Mouse (Mus musculus): ENCODE results near the gene Tbl2. TPM values are rescaled to one million over a fixed set of nuclear protein-coding genes. Genes with fewer than 3 reads are reported as not detected.

Gene Tbl2
- polyA plus RNA-seq, 1 experiment from 2014 or later, result 14.9 TPM

DNA sequence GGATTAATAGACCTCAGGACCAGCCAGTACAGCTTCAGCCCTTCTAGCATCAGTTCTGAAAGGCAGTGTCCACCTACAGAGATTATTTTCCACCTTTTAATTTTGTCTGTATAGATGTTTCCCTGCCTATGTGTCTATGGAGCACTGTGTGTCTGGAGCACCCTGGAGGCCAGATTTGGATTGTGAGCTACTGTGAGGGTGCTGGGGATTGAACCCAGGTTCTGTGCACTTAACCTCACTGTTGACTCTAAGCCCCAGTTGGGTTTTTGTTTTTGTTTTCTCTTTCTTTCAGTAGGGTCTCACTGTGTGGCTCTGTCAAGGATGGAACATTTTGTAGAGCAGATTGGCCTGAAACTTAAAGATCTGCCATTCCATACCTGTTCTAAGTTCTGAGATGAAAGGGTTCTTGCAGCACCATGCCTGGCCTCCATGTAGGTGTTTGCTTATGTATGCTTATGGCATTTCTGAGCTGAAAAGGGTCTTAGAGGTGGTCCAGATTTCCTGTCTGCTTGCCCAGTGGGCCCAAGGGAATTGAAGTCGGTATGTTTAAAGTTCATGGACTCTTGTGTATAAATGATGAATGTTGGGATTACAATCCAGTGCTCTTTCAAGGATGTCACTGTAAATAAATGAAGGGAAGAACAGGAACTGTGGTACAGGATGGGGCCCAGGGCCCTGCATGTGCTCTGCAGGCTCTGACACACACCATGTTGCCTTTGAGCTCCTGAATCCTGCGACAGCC is 40.0 kb downstream of the Tbl2 start:
- Histone ChIP-seq H3K9ac (peak overlapping the region; percentile 98), H3K4me2 (peak overlapping the region; percentile 87), H3K27ac (no peak overlapping the region), H3K36me3 (peaks cover 9% of the 10 kb centered on the region; the same call in 1 of the 2 replicates), H3K9me3 (peaks cover 3% of the 10 kb centered on the region; the same call in 1 of the 2 replicates), H3K4me1 (replicated peaks) (peaks cover 42% of the 10 kb centered on the region), H3K27me3 (no peaks in the 10 kb centered on the region), H3K4me3 (peak overlapping the region; percentile 99)
- 65% methylated on average over 2 of the region's 2 CpGs for WGBS
- no peak for ATAC-seq (ENCODE audit: low FRiP score)

DNA sequence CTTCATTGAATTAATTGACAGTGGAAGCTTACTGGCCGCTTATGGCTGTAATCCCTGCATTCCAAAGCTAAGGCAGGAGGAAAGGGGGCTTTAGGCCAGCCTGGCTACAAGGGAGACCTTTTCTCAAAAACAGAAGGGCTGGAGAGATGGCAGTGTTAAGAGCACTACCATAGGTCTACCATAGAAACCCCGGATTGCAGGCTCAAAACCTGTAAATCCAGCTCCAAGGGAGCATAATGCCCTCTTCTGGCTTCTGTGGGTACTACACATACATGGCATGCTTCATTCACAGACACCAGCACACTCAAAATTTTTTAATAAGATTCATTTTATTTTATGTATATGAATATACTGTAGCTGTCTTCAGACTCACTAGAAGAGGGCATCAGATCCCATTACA is 42.2 kb downstream of the Tbl2 start:
- H3K9me3 ChIP-seq, result no peaks in the 10 kb centered on the region
- H3K4me3 ChIP-seq, result no peak overlapping the region
- H3K27ac ChIP-seq, result no peak overlapping the region
- H3K27me3 ChIP-seq, result no peaks in the 10 kb centered on the region
- peaks cover 42% of the 10 kb centered on the region for H3K4me1 ChIP-seq (replicated peaks)
- peaks cover 17% of the 10 kb centered on the region for H3K36me3 ChIP-seq
- ATAC-seq (ENCODE audit: low FRiP score), result no peak
- 38% methylated on average over 2 of the region's 2 CpGs for WGBS
- no peak overlapping the region for H3K9ac ChIP-seq
- no peak overlapping the region for H3K4me2 ChIP-seq

DNA sequence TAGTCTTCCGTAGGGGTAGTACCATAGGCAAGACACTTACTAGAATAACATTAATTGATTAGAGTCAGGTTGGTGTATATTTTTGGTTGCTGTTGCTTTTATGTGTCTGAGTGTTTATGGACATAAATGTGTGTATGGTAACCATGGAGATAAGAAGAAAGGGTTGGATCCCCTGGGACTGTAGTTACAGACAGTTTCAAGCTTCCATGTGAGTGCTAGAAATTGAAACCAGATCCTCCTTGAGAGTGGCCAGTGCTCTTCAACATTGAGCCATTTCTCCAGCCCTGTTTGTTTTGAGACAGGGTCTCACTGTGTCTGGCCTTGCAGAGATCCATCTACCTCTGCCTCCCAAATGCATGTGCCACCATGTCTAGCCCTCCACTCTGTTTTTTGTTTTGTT is 43.0 kb downstream of the Tbl2 start:
- Histone ChIP-seq H3K27ac (no peak overlapping the region), H3K36me3 (peaks cover 17% of the 10 kb centered on the region), H3K4me2 (no peak overlapping the region), H3K9me3 (no peaks in the 10 kb centered on the region), H3K4me3 (no peak overlapping the region), H3K27me3 (no peaks in the 10 kb centered on the region), H3K4me1 (replicated peaks) (peaks cover 42% of the 10 kb centered on the region), H3K9ac (no peak overlapping the region)
- 95% methylated on average over 1 of the region's 1 CpGs for WGBS
- no peak for ATAC-seq (ENCODE audit: low FRiP score)

DNA sequence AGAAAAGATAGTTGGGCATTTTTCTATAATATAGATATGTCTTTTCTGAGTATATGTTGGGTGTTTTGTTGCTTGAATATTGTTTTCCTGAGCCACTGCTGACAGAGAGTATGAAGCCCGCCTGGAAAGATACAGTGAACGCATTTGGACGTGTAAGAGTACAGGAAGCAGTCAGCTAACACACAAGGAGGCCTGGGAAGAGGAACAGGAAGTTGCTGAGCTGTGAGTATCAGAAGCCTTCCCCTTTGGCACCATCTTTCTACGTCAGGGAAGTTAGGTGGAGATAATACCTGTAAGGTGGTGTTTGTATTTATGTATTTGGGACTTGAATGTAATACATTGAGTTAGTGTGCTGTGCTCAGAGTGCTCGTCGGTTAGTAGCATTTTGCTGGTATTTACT is 46.9 kb downstream of the Tbl2 start:
- Histone ChIP-seq H3K4me3 (no peak overlapping the region), H3K4me1 (replicated peaks) (peaks cover 15% of the 10 kb centered on the region), H3K27ac (no peak overlapping the region), H3K4me2 (no peak overlapping the region), H3K36me3 (peaks cover 38% of the 10 kb centered on the region), H3K9me3 (no peaks in the 10 kb centered on the region), H3K9ac (no peak overlapping the region), H3K27me3 (no peaks in the 10 kb centered on the region)
- 87% methylated on average over 6 of the region's 6 CpGs for WGBS
- ATAC-seq (ENCODE audit: low FRiP score), result no peak

DNA sequence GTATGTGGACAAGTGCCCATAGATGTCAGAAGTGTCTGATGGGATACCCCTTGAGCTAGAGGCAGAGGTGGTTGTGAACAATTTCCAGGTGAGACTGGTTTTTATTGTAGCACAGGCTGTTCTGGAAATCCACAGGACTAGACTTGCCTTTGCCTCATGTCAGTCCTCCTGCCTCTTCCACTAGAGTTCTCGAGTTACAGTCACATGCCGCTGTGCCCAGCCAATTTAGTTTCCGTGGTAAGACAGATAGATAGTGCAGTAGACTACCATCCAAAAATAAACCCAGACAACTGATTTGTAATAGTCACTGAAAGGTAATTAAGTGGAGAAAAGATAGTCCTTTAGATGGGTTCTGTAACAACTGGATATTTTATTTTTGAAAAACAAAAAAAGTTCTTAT is 53.3 kb downstream of the Tbl2 start:
- Histone ChIP-seq H3K36me3 (peaks cover 67% of the 10 kb centered on the region), H3K27ac (no peak overlapping the region)
- WGBS, result 96% methylated on average over 3 of the region's 3 CpGs

DNA sequence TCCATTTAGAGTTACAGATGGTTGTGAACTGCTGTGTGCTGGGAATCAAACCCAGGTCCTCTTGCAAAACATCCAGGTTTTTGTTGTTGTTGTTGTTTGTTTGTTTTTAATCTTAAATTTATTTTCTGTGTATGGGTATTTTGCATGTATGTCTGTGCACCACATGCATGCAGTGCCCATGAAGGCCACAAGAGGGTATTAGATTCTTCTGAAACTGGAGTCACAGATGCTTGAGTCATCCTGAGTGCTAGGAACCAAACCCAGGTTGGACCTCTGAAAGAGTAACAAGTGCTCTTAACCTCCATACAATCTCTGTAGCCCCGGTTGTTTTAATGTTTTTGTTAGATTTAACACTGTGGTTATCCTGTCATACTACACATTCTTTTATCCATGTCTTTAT is 58.7 kb downstream of the Tbl2 start:
- H3K4me2 ChIP-seq, result no peak overlapping the region

More for the DNA sequence above, 53.3 kb downstream of the Tbl2 start:
- no peak for ATAC-seq (ENCODE audit: low FRiP score)
- Histone ChIP-seq H3K9ac (no peak overlapping the region), H3K27me3 (no peaks in the 10 kb centered on the region), H3K4me2 (no peak overlapping the region), H3K4me3 (no peak overlapping the region), H3K9me3 (no peaks in the 10 kb centered on the region), H3K4me1 (replicated peaks) (no peaks in the 10 kb centered on the region)

More for the DNA sequence above, 58.7 kb downstream of the Tbl2 start:
- Histone ChIP-seq H3K4me1 (replicated peaks) (no peaks in the 10 kb centered on the region), H3K4me3 (no peak overlapping the region), H3K9me3 (no peaks in the 10 kb centered on the region), H3K27me3 (no peaks in the 10 kb centered on the region), H3K27ac (no peak overlapping the region), H3K36me3 (peaks cover 83% of the 10 kb centered on the region), H3K9ac (no peak overlapping the region)
- 100% methylated on average over 1 of the region's 1 CpGs for WGBS
- no peak for ATAC-seq (ENCODE audit: low FRiP score)

Small RNAs within 50 kb of the gene (microRNA-seq; reads per million reads assigned to microRNA genes)
- not detected for gene Gm25315

Other genes with a start within 250 kb of the Tbl2 start
- not detected in 2 replicates for gene Tmem270, start 242.9 kb upstream of the Tbl2 start, polyA plus RNA-seq (2015; fragmentation: Nextera tagmentation; extraction: Ambion mirVana)
- 0.31 TPM in 1 of 2 replicates, not detected in the other for gene Cldn13, start 234.1 kb upstream of the Tbl2 start, polyA plus RNA-seq (2015; fragmentation: Nextera tagmentation; extraction: Ambion mirVana)
- 5.4 and 6.7 TPM in 2 replicates for gene Mettl27, start 217.3 kb upstream of the Tbl2 start, polyA plus RNA-seq (2015; fragmentation: Nextera tagmentation; extraction: Ambion mirVana)
- gene Cldn4, start 202.7 kb upstream of the Tbl2 start, polyA plus RNA-seq (2015; fragmentation: Nextera tagmentation; extraction: Ambion mirVana), result not detected in 2 replicates
- 2.3 and 2.8 TPM in 2 replicates for gene Cldn3, start 163.4 kb upstream of the Tbl2 start, polyA plus RNA-seq (2015; fragmentation: Nextera tagmentation; extraction: Ambion mirVana)
- 64.6 and 65.0 TPM in 2 replicates for gene Abhd11, start 140.5 kb upstream of the Tbl2 start, polyA plus RNA-seq (2015; fragmentation: Nextera tagmentation; extraction: Ambion mirVana)
- 78.4 and 78.9 TPM in 2 replicates for gene Stx1a, start 126.2 kb upstream of the Tbl2 start, polyA plus RNA-seq (2015; fragmentation: Nextera tagmentation; extraction: Ambion mirVana)
- 37.4 and 38.8 TPM in 2 replicates for gene Dnajc30, start 85.5 kb upstream of the Tbl2 start, polyA plus RNA-seq (2015; fragmentation: Nextera tagmentation; extraction: Ambion mirVana)
- 79.1 and 93.5 TPM in 2 replicates for gene Bud23, start 84.7 kb upstream of the Tbl2 start, polyA plus RNA-seq (2015; fragmentation: Nextera tagmentation; extraction: Ambion mirVana)
- gene Vps37d, start 71.4 kb upstream of the Tbl2 start, polyA plus RNA-seq (2015; fragmentation: Nextera tagmentation; extraction: Ambion mirVana), result 29.8 and 31.9 TPM in 2 replicates
- 0.41 and 0.71 TPM in 2 replicates for gene Mlxipl, start 59.8 kb upstream of the Tbl2 start, polyA plus RNA-seq (2015; fragmentation: Nextera tagmentation; extraction: Ambion mirVana)
- 45.3 and 52.1 TPM in 2 replicates for gene Bcl7b, start 18.6 kb downstream of the Tbl2 start, polyA plus RNA-seq (2015; fragmentation: Nextera tagmentation; extraction: Ambion mirVana)
- gene Baz1b, start 37.6 kb downstream of the Tbl2 start, polyA plus RNA-seq (2015; fragmentation: Nextera tagmentation; extraction: Ambion mirVana), result 35.9 and 38.1 TPM in 2 replicates
- gene Fzd9, start 101.6 kb downstream of the Tbl2 start, polyA plus RNA-seq (2015; fragmentation: Nextera tagmentation; extraction: Ambion mirVana), result 12.3 and 14.3 TPM in 2 replicates
- 0.13 and 0.28 TPM in 2 replicates for gene Fkbp6, start 200.4 kb downstream of the Tbl2 start, polyA plus RNA-seq (2015; fragmentation: Nextera tagmentation; extraction: Ambion mirVana)
- gene Trim50, start 203.6 kb downstream of the Tbl2 start, polyA plus RNA-seq (2015; fragmentation: Nextera tagmentation; extraction: Ambion mirVana), result not detected in 2 replicates
- gene Nsun5, start 220.3 kb downstream of the Tbl2 start, polyA plus RNA-seq (2015; fragmentation: Nextera tagmentation; extraction: Ambion mirVana), result 31.1 and 31.2 TPM in 2 replicates
- 11.1 TPM in 2 replicates for gene Pom121, start 244.9 kb downstream of the Tbl2 start, polyA plus RNA-seq (2015; fragmentation: Nextera tagmentation; extraction: Ambion mirVana)

Data from hindbrain, embryonic 13.5 days (tissue).